Mouse (Mus musculus): ENCODE data around the gene Ctsc. TPM values are rescaled to one million over a fixed set of nuclear protein-coding genes. Genes with fewer than 3 reads are reported as not detected.
A peak's percentile ranks its signal among the peaks of the same experiment; 100 is the strongest.

Gene Ctsc
- total RNA-seq, 4 experiments from 2014 or later, result 26.1 to 36.4 (median 30.6) TPM

- DNase-seq (ENCODE audit: low spot score), result no peak
Observed at GRCm38 (mm10) chr7:88295989-88296388, 18.1 kb downstream of the Ctsc start.

DNA sequence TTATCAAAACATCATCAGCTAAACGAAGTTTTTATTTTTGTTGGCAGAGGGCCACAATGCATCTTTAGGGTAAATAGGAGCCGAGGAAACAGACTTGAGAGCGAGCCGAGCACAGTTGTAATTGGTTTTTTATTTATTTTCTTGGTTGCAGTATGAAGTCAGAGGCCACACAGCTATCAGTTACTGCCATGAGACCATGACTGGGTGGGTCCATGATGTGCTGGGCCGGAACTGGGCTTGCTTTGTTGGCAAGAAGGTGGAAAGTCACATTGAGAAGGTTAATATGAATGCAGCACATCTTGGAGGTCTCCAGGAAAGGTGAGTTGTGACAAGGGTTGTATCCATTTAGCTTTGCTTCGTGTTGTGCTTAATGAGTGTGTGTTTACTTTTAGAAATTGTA is 19.0 kb downstream of the Ctsc start:
- DNase-seq (ENCODE audit: low spot score), result no peak

DNA sequence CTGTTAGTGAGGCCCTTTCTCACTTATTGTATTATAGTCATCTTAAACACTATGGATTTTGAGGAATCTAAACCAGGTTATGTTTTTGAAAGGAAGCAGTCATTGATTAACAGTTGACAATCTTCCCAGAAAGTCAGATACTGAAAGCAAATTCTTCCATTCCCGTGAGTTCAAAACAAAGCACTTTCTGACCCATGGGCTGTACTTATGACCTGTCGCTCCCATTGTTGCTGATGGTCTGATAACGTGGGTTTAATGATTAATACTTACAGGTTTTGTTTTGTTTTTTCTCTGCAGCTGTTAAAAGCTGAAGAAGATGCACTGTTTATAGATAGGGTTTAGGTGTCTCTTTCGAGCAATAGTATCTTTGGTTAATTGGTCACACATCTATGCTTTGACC is 27.9 kb downstream of the Ctsc start:
- no peak for DNase-seq (ENCODE audit: low spot score)

DNA sequence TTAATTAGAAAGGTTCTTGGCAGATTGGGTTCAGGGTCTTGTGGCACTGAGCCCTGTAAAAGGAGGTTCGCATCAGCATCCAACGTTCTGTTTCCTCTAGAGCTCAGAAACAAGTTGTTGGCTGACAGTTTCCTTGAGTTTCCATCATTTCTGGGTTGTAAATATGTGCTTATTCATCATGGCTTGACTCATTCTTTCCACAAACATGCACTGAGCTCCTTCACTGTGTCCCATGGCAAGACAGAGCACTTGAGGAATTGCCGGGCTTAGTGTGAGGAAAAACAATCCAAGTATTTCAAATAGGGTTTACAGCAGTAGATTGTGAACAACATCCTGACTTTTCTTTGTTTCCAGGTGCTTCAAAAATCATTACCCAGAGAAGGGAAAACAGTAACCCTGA is 28.8 kb downstream of the Ctsc start:
- DNase-seq (ENCODE audit: low spot score), result no peak

DNA sequence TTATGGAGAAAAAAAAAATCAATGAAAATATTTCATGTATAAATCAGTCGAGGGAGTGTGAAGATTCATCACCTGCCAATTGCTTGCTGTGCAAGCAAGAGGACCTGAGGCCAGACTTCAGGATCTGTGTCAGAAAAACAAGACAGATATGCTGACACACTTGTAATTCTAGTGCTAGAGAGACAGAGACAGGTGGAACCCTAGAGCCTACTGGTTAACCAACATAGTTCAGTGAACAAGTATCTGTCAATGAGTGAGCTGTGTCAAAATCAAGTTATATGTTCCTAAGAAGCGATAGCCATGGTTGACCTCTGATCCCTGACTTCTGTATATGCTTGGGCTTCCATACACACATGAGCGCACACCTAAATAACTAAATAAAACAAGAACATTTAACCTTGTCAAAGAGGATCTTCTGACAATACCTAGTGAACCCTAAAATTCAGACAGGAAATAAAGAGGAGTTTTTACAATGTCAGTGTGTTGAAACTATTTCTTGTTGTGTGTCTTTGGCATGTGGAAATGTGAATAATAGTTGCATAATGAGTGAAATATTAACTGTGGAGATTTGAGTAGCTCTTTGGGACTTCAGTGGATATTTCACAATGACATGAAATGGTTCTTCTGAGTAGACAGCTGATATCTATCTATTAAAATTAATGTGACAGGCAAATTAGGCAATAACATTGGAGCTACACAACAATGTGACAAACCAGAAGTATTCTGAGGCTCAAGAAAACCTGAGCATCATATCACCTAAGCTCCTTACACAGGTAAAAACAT is 32.7 kb downstream of the Ctsc start:
- DNase-seq (ENCODE audit: low spot score), result no peak

- DNase-seq (ENCODE audit: low spot score), result no peak
Observed at GRCm38 (mm10) chr7:88316408-88316807, 38.5 kb downstream of the Ctsc start.

GRCm38 (mm10) chr7:88318474-88318873 is 40.6 kb downstream of the Ctsc start:
- DNase-seq (ENCODE audit: low spot score), result no peak

DNA sequence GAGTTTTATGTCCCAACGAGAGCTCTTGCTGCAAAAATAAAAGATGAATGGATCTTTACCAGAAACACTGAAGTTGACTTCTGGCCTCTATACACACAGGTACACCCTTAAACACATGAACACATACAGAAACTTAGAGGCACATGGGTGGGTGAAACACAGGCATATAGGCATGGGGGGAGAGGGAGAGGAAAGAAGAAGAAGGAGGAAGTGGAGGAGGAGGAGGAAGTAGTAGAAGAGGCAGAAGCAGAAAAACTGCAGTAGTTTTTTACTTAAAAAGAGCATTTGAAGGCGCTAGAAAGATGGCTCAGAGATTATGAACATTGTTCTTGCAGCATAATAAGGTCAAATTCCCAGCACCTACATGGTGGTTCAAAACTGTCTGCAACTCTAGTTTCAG is 41.0 kb downstream of the Ctsc start:
- DNase-seq (ENCODE audit: low spot score), result no peak

GRCm38 (mm10) chr7:88319414-88320140 is 41.7 kb downstream of the Ctsc start:
- DNase-seq (ENCODE audit: low spot score), result no peak

DNA sequence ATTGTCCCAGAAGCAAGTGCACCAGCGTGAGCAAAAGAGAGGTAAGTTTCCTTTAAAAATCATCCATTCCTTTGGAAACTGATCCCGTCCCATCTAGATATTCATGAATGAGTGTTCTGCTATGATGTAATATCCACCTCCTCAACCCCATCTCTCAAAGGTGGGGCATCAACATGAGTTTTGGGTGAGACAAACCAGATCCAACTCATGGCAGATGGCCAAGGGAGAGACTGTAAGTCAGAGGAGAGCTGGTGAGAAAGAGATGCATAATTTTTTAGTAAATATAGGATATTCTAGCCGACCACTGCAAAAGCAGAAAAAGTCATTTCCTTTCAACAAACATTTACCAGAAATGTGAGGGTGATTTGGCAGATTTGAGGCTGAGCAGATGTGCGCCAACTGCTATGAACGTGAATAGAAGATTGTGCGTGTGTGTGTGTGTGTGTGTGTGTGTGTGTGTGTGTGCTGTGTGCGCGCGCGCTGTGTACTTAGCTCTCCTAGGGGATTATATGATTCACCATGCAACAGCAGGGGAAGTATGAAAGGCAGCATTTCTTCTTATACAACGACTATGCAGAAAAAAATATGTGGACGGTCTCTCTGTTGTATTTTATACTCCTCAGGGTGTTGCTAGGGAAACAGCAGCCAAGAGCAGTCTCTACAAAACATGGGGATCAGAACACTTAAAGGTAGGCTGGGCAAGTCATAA is 42.9 kb downstream of the Ctsc start:
- peak; percentile 32 for DNase-seq (ENCODE audit: low spot score)

DNA sequence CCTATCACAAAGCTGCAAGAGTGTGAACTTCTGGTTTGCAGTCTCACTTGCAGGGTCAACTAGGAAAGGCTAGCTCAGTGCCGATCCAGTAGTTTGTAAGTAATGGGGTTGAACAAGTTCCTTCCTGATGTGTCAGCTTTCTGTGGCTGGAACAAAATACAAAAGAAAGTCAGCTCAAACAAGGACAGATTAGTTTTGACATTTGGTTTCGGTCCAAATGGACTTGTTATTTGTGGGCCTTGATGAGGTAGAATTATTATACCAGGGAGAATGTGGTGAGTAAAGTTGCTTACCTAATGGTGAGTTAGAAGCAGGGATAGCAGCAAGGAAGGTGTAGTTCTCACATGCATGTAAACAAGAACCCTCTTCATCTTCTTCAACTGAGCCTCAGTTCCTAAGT is 44.5 kb downstream of the Ctsc start:
- DNase-seq (ENCODE audit: low spot score), result no peak

DNA sequence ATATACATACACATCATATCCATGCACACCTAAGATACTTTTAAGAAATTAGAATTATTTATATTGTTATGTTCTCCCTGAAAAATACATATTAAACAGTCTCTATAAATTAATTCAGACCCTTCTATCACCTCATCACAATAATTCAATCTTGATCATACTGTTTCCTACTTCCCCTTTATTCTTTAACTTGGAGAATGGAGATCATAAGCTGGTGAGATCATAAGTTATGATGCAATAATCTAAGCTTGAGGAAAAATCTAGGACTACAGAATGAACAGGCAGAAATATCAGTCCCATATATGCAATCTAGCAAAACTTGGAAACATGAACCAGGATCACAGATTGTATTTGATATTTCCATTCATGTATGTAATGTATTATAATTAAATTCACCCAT is 49.6 kb downstream of the Ctsc start:
- DNase-seq (ENCODE audit: low spot score), result no peak

DNA sequence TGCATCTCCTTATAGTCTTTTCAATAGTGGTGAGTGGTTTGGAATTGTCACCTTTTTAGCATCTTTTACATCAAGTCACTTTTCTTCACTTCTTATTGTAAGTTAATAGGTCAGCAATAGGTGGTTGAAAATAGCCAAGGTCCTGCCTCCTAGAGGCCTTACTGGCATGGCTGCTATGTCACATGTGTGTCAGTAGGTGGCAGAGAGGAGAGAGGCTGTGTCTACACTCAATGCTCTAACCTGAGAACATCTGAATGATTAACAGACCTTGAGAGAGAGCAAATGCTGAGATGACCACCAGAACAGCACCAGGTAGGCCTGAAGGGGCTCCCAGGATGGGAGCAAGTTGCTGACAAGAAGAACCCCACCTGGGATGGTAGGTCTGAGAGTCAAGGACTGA is 65.9 kb downstream of the Ctsc start:
- no peak for DNase-seq (ENCODE audit: low spot score)

DNA sequence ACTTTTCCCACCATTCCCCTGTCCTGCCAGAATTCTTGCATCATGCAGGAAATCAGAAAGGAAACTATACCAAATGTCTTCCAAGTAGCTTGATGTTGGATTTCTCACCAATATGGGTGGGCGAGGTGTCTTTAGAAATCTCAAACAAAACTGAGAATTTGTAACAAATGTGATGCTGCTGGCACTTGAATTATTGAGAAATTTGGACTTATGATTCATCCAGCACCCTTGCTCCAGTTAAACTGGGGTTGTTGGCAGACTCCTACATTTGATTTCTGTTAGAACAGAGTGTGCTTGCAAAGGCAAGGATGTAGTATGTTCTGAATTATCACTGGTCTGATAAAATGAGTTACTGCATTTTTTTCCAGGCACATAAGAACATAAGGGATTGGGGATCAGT is 68.2 kb downstream of the Ctsc start:
- peak; percentile 54 for DNase-seq (ENCODE audit: low spot score)

GRCm38 (mm10) chr7:88356871-88357776 is 79.2 kb downstream of the Ctsc start:
- peak; percentile 32 for DNase-seq (ENCODE audit: low spot score)

GRCm38 (mm10) chr7:88358042-88358878 is 80.4 kb downstream of the Ctsc start:
- DNase-seq (ENCODE audit: low spot score), result no peak
